Mouse (Mus musculus) natural killer cell, adult 2 months (primary cell): Measurements from ENCODE around the gene Chil3.
"Not testable (repeated sequence)": the region's sequence is repeated elsewhere in the genome, so short reads cannot be mapped to it uniquely, and the experiment has no call there.

Experiments
- DNase-seq, 2 experiments: peaks; one replicate each; pipeline ENCODE4 v3.0.0; 2022; ENCODE audit warnings: low spot score in 2 of 2

Gene Chil3

DNA sequence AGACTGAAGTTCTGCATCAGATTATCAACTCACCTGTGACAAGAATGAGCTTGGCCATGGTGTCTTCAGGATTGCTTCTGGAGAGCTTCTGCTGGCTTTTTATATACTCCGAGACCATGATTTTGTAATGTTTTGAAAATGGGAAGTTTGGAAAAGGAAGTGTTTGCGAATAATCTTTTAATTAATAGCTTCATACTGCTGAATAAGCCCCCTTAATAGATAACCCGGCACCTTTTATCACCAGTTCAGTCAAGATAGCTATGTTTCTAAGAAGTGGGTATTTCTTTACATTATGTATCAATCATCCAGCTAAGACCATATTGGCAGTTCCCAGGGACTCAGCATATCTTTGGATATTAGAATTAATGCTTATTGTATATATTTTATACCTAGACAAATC is at the start of gene Chil3:
Chil3 (minus strand) TSS at position 101 of the 400 bp plus-strand sequence.
- DNase-seq = no peak

DNA sequence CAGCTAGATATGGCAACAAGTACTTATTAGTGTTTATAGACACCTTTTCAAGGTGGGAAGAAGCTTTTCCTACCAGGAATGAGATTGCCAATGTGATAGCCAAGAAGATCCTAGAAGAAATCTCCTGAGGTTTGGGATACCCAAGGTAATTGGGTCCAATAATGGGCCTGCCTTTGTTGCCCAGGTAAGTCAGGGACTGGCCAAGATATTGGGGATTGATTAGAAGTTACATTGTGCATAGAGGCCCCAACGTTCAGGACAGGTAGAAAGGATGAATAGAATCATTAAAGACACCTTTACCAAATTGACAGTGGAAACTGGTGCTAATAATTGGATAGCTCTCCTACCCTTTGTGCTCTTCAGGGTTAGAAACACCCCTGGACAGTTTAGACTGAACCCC is 30.7 kb upstream of the Chil3 start:
- not testable (repeated sequence) for DNase-seq

DNA sequence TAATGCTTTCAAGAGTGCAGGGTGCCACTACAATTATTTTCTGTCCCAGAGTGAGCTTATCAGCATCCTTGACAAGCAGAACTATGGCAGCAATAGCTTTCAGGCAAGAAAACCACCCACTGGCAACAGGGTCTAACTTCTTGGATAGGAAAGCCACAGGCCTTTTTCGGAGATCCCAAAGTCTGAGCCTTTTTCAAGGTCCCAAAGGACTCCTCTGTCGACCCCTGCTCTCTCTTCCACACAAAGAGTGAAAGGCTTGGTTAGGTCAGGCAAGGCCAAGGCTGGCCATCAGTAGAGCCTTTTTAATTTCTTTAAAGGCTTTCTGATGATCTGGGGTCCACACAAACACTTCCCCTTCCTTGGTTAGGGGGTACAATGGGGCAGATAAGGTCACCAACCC is 29.9 kb upstream of the Chil3 start:
- not testable (repeated sequence) for DNase-seq

DNA sequence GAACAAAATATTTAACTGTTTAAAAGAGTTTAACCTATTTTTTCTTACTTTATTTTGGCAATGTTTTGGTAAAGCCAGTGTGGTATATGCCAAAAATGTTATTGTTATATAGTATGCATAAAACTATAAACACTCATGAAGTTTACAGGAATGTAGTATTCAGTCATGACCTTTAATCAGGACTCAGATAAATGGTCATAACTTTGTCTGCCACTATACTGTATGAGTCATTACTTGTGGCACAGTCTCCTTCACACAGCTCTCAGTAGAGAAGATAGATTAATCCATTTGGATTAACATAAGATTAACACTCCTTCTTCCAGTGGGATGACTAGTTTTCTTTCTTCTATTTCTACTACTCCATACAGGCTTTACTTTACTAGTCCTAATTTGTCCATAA is 28.9 kb upstream of the Chil3 start:
- DNase-seq = no peak

GRCm38 (mm10) chr3:106195486-106195885 is 28.1 kb upstream of the Chil3 start:
- DNase-seq = no peak

GRCm38 (mm10) chr3:106187991-106188390 is 20.6 kb upstream of the Chil3 start:
- DNase-seq = no peak

DNA sequence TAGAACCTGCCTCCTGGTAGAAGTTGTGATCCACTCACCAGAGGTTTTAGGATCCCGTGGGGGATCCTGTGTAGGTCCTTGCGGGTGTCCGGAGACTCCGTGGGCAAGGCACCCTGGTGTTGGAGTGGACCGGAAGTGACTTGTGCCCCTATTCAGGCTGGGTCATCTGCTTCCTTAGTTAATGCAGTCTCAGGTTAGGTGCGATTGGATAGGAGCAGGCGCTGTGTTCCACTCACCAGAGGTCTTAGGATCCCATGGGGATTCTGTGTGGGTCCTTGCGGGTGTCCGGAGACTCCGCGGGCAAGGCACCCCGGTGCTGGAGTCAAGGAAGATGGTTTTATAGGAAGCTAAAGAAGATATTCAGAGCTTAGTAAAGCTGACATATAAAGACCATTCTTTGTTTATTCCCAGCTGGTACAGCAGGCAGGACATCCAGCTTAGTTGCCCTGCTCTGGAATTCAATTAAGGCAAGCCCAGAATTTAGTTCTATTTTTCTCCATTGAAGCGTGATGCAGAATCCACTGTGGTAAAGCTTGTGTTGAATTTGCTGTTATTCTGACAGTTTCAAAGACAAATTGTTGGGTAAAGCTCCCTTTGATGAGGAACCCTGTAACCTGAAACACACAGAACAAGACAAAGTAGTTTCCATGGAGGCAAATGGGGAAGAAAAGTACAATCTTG is 10.3 kb upstream of the Chil3 start:
- DNase-seq = no peak

DNA sequence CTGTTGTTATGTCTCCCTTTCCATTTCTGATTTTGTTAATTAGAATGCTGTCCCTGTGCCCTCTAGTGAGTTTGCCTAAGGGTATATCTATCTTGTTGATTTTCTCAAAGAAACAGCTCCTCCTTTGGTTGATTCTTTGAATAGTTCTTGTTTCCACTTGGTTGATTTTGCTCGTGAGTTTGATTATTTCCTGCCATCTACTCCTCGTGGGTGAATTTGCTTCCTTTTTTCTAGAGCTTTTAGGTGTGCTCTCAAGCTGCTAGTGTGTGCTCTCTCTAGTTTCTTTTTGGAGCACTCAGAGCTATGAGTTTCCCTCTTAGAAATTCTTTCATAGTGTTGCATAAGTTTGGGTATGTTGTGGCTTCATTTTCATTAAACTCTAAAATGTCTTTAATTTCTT is 7.6 kb upstream of the Chil3 start:
- DNase-seq = peak in 1 of 2 experiments; percentile 13

GRCm38 (mm10) chr3:106172506-106172905 is 5.1 kb upstream of the Chil3 start:
- DNase-seq = not testable (repeated sequence)

- no peak for DNase-seq
These were observed 3.9 kb upstream of the Chil3 start for GRCm38 (mm10) chr3:106171135-106171731.

DNA sequence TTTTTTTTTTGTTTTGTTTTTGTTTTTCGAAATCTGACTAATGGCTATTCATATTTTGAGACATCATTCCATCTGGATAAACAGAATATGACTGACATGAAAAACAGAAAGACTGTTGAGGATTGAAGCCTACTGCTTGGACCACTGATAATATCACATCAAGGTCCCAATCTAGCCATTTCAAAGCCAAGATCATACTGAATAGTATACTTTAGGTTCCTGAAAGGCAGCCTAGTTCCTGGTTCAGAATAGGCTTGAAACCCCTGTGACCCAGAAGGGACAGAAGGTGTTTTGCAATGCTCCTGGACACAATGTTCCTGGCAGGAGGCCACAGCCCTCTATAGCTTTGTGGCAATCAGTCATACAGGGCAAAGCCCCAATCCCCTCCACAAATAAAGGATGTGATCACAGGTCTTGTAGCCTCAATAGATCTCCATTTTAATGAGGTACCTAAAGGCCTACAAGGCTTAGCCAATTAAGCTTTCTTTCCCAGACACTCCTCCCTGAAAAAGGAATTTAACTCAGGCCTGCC is 3.2 kb upstream of the Chil3 start:
- no peak for DNase-seq

DNA sequence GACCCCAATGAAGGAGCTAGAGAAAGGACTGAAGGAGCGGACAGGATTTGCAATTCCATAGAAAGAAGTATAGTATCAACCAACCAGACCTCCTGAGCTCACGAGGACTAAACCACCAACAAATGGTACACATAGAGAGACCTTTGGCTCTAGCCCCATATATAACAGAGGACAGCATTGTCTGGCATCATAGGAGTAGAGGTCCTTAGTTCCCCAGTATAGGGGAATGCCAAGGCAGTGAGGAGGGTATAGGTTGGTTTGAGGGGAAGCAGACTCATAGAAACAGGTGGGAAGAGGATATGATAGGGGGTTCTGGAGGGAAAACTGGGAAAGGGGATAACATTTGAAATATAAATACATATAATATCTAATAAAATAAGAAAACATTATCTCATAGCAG is 13.0 kb downstream of the Chil3 start:
- DNase-seq = no peak

DNA sequence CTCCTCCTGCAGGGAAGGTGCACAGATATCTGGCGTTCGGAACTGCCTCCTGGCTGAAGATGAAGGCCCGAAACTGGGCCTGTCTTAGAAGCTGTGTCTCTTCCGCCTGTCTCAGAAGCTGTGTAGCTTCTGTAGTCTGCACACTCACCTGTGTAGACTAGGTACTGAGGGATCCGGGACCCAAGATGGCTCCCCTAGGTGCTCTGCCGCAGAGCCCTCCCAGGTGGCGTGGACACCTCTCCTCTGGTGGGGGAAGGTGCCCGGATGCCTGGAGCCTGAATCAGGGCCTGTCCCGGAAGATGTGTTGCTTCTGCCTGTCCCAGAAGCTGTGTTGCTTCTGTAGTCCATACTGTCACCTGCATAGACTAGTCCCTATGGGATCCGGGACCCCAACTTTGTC is 23.3 kb downstream of the Chil3 start:
- DNase-seq = no peak

DNA sequence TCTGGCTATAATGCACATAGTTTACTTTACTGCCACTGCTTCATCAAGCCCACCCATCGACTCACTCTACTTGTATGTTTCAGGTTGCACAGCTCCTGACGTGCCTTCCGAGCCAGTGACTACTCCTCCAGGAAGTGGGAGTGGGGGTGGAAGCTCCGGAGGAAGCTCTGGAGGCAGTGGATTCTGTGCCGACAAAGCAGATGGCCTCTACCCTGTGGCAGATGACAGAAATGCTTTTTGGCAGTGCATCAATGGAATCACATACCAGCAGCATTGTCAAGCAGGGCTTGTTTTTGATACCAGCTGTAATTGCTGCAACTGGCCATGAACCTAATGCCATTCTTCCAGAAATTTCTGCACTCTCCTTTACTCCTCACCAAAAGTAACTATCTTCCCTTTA is 35.7 kb downstream of the Chil3 start:
- no peak for DNase-seq

DNA sequence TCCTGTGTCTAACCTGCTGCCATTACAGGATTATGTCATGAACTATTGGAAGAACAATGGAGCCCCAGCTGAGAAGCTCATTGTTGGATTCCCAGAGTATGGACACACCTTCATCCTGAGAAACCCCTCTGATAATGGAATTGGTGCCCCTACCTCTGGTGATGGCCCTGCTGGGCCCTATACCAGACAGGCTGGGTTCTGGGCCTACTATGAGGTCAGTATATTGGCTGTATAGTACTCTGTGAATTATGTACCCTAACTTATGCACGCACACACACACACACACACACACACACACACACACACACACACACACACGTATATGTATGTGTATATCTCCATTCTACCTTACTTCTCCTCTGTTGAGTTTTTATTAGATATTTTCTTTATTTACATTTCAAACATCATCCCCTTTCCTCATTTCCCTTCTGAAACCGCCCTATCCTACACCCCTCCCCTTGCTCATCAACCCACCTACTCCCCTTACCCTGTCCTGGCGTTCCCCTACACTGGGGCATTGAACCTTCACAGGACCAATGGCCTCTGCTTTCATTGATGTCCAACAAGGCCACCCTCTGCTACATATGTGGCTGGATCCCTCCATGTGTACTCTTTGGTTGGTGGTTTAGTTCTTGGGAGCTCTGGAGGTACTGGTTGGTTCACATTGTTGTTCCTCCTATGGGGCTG is 38.4 kb downstream of the Chil3 start:
- no peak for DNase-seq

DNA sequence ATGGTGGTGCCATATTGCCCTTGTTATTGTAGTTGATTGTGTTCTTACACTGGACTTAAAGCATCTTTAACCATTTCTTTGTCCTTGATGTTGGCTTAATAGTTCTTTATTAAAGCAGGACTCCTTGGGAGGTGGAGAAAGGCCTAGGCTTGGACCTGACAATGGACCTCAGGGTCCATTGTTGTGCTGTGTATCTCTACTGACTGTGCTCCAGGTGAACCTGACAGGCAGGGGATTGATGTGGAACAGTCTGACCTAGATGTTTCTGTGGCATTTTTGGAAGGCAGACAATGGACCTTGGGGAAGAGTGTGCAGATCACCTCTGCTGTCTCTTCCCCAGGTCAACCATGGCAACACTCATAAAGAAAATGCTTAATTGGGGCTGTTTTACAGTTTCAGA is 40.4 kb downstream of the Chil3 start:
- DNase-seq = no peak

DNA sequence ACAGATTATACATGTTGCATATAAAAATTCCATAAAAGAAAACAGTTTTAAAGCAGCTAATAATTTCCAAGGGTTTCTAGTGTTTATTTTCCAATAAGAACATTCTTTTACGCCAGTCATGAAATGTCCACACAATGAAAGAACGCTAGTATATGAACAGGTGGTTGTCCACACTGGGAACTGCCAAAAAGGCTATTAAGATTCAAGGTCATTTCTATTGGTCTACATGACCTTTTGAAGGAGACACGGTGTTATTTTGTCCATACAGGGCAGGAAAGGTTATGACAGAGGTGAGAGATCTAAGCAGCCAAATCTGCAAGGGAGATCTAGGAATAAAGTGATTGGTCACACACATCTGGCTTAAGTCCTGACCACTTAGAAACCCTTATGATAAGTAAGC is 54.4 kb downstream of the Chil3 start, which contains the start of gene Chia1:
Chia1 (plus strand) TSS at position 301 of the 400 bp plus-strand sequence.
- DNase-seq = no peak
